Mouse (Mus musculus) bone marrow macrophage, adult 2 months (primary cell): ENCODE results near the gene Disc1.

Experiments
- CTCF ChIP-seq: IDR thresholded peaks from 2 replicates; pipeline ENCODE4 v1.5.1; 2012; ENCODE audit warnings: low read depth, mild to moderate bottlenecking, low read length, moderate library complexity
- POLR2A ChIP-seq: IDR thresholded peaks from 2 replicates; pipeline ENCODE4 v1.6.1; 2012; ENCODE audit warnings: mild to moderate bottlenecking, low read depth, low read length, borderline replicate concordance

DNA sequence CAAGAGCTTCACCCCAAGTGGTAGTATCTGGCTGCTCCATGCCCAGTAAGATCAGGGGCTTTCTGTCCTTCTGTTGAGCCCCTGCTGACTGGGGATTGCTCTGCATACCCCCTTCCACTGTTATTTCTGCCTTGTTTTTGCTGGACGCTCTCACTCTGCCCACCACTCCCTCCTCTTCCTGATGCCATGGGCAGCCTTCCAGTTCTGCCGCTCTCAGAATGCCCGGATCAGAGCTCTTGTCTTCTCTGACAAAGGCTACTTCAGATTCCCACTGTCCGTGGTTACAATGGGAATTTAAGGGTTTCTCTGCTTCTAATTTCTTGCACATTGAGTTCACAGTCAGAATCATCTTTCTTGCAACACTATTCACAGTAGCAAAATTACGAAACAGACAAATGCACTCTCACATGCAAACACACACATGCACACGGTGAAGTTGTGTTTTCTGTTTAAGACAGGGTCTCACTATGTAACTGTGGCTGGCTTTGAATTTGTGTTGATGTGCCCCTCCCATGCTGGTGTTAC lies 214.2 kb downstream of the Disc1 start:
- no peak for TF ChIP-seq POLR2A
- TF ChIP-seq CTCF = no peak
